Mouse (Mus musculus) cerebellum, adult 2 months (tissue): ENCODE measurements around the gene Sae1.

ENCODE experiments used
- CTCF ChIP-seq: fragments of 200-500 bp; IDR thresholded peaks from 2 replicates; pipeline ENCODE4 v1.5.1; 2011; ENCODE audit warnings: low read depth, mild to moderate bottlenecking, control low read depth, low read length, moderate library complexity, borderline replicate concordance; ENCODE audit not compliant: insufficient read depth
- POLR2A ChIP-seq: fragments of 200-500 bp; IDR thresholded peaks from 2 replicates; pipeline ENCODE4 v1.6.1; 2011; ENCODE audit warnings: low read length, control low read depth, borderline replicate concordance; ENCODE audit not compliant: insufficient read depth

- TF ChIP-seq CTCF (no peak), POLR2A (no peak)
These were observed 75.5 kb downstream of the Sae1 start for GRCm38 (mm10) chr7:16312011-16312671.
